Mouse (Mus musculus) erythroblast, embryonic 14.5 days (primary cell): Measurements from ENCODE around the gene Klhdc9.

ENCODE experiments used
- GATA1 ChIP-seq: IDR thresholded peaks from 2 replicates; pipeline ENCODE4 v1.6.1; 2012; ENCODE audit warnings: low read length, inconsistent platforms, mixed read lengths
- TAL1 ChIP-seq: IDR thresholded peaks from 3 replicates; pipeline ENCODE4 v1.6.1; 2012; ENCODE audit warnings: low read length, inconsistent platforms, mixed read lengths

- TF ChIP-seq TAL1 (no peak), GATA1 (no peak)
These were observed 15.1 kb upstream of the Klhdc9 start for GRCm38 (mm10) chr1:171375646-171376097.
